Mouse (Mus musculus) C2C12 (cell line): Measurements from ENCODE around the gene Rnf114.

ENCODE experiments used
- CEBPB ChIP-seq: IDR thresholded peaks from one replicate; pipeline ENCODE4 v1.6.1; 2011; ENCODE audit warnings: low read depth, mild to moderate bottlenecking, control low read depth, moderate library complexity
- CTCF ChIP-seq: IDR thresholded peaks from one replicate; pipeline ENCODE4 v1.5.1; 2011; ENCODE audit not compliant: control insufficient read depth, insufficient read depth, insufficient read length

DNA sequence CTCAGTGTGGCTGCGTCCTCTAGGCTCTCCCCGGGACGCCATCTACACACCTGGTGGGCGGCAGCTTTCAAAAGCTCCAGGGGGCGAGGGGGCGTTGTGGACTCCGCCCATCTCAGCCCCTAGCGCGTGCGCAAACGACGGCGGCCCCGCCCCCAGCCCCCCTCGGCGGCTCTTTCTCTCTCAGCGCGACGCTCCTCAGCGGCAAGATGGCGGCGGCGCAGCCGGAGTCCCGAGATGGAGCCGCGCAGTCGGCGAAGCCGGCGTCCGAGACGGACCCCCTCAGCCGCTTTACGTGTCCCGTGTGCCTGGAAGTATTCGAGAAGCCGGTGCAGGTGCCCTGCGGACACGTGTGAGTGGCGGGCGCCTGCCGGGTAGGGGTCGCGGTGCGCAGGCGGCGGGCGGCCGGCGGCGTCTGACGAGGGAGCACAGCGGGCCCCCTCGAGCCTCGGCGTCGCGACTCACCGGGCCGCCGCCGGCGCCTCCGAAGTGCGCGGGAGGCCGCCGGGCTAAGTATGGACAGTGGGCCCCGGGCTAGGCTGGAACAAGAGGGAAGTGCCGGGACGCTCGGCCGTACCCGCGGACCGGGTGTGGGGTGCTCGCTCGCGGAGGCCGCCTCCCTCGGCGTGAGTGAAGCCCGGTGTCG, 10.9 kb downstream of the Rnf114 start:
- TF ChIP-seq CTCF = no peak
- no peak for TF ChIP-seq CEBPB
